Mouse (Mus musculus) ES-Bruce4 (cell line): ENCODE data around the gene Ttc16.

Experiments used
- CTCF ChIP-seq: IDR thresholded peaks from one replicate; pipeline ENCODE4 v1.8.1; 2011; ENCODE audit warnings: low read depth, low read length
- EP300 ChIP-seq: IDR thresholded peaks from 2 replicates; pipeline ENCODE4 v1.6.1; 2011; ENCODE audit warnings: low read depth, low read length; ENCODE audit not compliant: insufficient read depth

DNA sequence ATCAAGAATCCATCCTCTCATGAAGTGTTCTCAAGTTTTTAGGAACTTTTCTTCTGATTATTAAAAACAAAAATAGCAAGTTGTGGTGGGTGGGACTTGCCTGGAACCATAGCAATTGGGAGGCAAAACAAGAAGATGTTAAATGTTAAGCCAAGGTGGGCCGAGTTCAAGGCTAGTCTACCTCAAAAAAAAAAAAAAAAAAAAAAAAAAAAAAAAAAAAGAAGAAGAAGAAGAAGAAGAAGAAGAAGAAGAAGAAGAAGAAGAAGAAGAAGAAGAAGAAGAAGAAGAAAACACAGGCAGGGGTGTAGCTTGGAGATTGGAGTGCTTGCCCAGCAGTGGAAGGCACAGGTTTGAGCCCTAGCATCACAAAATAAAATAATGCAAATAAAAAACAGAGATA lies 49.3 kb upstream of the Ttc16 start:
- TF ChIP-seq CTCF (no peak), EP300 (no peak)
